Mouse (Mus musculus): ENCODE data around the gene Gzmg.
"Not testable (repeated sequence)": the region's sequence is repeated elsewhere in the genome, so short reads cannot be mapped to it uniquely, and the experiment has no call there.

Gene Gzmg

DNA sequence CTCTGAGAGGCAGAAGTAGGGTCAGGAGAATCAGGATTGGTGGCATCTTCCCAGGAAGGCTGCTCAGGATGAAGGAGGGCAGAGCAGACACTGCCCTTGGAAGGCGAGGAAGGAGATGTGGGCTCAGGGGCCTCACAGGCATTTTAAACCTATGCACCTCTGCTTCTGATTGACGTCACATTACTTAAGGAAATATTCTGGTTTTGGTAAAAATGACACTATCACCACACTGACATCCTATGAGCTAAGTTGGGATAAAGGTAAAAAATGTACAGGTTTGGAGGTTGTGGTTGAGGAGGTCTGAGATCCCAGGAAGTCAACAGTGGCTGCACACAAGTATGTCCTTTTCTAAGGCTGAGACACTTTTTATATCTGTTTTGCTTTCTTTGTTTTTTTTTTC, at the start of gene Gzmg:
Gzmg (minus strand) TSS at position 101 of the 400 bp plus-strand sequence.
- not testable (repeated sequence) for DNase-seq

- DNase-seq = no peak
Observed at GRCm38 (mm10) chr14:56205613-56206012, 46.2 kb upstream of the Gzmg start.

DNA sequence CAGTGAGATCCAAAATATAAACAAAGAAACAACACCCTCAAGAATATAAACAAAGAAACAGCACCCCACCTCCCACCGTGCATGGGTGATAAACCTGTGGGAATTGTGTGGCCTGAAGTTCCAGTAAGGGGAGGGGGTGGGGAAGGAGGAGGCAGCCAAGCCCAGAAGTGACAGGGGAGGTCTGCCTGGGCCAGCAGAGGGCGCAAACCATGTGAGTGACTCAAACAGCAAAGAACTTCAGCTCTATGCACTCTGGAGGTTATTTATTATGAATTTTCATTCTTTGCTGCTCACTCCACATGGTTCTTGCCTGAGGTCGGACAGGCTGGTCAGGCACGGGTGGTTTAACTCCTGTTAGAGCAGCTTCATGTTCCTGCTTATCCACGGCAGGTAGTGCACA, 45.6 kb upstream of the Gzmg start:
- peak; percentile 33 for DNase-seq

- peak; percentile 69 for DNase-seq
Observed at GRCm38 (mm10) chr14:56203975-56204374, 44.6 kb upstream of the Gzmg start.

DNA sequence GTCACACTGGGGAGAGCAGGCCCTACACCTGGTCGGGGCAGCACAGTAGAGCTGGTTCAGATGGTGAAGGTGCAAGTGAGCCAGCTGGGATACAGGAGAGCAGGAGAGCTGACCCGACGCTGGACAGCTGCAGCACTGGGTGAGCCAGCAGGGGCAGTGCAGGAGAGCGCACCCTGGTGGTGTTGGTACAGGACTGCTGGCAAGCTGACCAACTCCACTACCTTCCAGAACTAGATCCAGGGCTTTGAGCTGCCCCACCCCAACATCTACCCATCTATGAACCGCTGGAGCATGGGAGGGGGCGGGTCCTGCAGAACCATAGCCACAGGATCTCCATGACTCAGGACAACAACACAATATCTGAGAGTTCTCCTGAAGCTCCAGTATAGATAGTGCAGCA, 27.6 kb upstream of the Gzmg start:
- no peak for DNase-seq

GRCm38 (mm10) chr14:56186521-56186920, 27.1 kb upstream of the Gzmg start:
- no peak for DNase-seq

GRCm38 (mm10) chr14:56177651-56178050, 18.3 kb upstream of the Gzmg start:
- peak; percentile 35 for DNase-seq

DNA sequence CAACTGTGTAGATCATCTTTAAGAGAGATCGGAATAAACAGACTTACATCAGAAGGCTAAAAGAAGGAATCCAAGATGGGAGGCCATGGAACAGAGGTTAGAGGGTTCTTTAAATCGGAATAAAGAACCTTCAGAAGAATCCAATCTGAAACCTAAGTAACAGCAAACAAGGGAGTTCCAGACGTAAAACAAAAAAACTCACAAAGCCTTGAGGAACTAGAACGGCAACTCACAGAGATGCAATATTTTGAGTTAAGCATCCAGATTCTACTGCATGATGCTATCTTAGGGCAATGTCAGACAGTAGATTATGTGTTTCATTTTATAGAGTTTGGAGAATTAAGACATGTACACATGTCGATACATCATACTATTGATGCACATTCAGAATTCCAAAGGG, 15.1 kb upstream of the Gzmg start, which contains the start of gene Gzmn:
Gzmn (minus strand) TSS at position 101 of the 400 bp plus-strand sequence.
- no peak for DNase-seq

GRCm38 (mm10) chr14:56173396-56173795, 14.0 kb upstream of the Gzmg start:
- DNase-seq = no peak

GRCm38 (mm10) chr14:56172744-56173143, 13.4 kb upstream of the Gzmg start:
- DNase-seq = no peak

DNA sequence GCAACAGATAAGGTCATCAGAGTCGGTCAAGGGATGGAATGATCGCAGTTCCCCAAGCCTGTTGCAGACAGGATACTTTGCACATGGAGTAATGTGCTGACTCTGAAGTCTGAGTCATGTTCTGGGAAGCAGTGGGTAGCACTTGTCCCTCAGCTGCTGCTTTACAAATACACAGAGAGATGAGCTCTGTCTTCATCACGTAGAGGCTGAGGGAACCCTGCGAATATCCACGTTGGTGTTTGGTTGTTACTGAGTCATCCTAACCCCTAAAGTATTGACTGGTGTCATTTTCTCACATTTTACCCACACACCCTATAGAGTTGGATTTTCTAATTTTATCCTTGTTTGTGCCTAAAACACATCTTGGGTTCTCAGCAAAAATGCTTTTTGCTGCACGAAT, 8.6 kb upstream of the Gzmg start:
- no peak for DNase-seq

- DNase-seq = no peak
Observed at GRCm38 (mm10) chr14:56162109-56162508, 2.7 kb upstream of the Gzmg start.

GRCm38 (mm10) chr14:56155340-56155739, 4.0 kb downstream of the Gzmg start:
- no peak for DNase-seq

DNA sequence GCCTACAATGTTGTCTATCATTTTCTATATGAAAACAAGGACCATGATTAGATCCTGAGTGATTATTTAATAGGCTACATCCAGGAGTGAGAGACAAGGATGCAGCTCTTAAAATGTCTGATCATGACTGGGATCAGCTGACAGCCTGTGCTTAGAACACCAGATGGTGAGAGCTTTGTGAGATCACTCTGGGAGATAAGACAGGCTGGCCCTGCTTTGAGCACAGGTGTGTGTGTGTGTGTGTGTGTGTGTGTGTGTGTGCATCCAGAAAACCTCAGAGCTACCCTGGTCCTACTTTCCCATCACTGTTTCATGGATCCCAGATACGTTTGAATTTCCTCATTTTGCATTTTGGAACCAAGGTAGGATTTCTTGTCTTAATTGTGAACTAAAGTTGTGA, 25.7 kb downstream of the Gzmg start:
- not testable (repeated sequence) for DNase-seq

- DNase-seq = not testable (repeated sequence)
Observed at GRCm38 (mm10) chr14:56132508-56132907, 26.9 kb downstream of the Gzmg start, which contains the start of gene Gzmd. Gene Gzmd (minus strand): TSS chr14:56132608.

- no peak for DNase-seq
Observed at GRCm38 (mm10) chr14:56128341-56128740, 31.0 kb downstream of the Gzmg start.

- DNase-seq = no peak
Observed at GRCm38 (mm10) chr14:56123516-56123915, 35.9 kb downstream of the Gzmg start.

DNA sequence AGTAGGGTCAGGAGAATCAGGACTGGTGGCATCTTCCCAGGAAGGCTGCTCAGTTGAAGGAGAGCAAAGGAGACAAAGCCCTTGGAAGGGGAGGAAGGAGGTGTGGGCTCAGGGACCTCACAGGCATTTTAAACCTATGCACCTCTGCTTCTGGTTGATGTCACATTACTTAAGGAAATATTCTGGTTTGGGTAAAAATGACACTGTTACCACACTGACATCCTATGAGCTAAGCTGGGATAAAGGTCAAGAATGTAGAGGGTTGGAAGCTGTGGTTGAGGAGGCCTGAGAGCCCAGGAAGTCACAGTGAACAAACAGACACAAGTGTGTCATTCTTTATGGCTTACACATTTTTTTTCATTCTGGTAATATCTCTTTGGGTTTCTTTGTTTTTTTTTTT, 38.9 kb downstream of the Gzmg start, which contains the start of gene Gzme:
Gzme (minus strand) TSS at position 101 of the 400 bp plus-strand sequence.
- DNase-seq = no peak

DNA sequence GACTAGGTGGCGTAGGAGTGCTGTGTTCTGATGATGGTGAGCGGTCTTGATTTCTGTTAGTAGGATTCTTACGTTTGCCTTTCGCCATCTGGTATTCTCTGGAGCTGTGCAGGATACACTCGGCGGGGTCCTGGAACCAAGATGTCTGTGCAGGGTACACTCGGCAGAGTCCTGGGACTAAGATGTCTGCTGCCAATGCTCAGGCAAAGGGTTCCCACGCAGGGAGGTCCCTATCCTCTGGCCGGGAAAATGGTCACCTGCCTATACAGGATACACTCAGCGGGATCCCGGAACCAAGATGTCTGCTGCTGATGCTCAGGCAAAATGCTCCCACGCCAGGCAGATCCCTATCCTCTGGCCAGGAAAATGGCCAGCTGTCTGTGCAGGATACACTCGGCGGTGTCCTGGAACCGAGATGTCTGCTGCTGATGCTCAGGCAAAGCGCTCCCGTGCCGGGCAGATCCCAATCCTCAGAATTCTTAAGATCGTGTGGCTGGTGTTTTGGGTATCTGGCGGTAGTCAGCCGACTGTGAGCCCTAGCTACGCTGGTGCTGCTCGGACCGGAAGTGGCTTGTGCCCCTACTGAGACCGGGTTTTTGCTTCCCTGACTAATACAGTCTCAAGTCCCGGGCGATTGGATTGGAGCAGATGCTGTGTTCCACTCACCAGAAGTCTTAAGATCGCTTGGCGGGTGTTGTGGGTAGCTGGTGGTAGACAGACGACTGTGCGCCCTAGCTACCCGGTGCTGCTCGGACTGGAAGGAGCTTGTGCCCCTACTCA, 43.7 kb downstream of the Gzmg start:
- not testable (repeated sequence) for DNase-seq
